Mouse (Mus musculus): ENCODE measurements around the gene Map1s.

DNA sequence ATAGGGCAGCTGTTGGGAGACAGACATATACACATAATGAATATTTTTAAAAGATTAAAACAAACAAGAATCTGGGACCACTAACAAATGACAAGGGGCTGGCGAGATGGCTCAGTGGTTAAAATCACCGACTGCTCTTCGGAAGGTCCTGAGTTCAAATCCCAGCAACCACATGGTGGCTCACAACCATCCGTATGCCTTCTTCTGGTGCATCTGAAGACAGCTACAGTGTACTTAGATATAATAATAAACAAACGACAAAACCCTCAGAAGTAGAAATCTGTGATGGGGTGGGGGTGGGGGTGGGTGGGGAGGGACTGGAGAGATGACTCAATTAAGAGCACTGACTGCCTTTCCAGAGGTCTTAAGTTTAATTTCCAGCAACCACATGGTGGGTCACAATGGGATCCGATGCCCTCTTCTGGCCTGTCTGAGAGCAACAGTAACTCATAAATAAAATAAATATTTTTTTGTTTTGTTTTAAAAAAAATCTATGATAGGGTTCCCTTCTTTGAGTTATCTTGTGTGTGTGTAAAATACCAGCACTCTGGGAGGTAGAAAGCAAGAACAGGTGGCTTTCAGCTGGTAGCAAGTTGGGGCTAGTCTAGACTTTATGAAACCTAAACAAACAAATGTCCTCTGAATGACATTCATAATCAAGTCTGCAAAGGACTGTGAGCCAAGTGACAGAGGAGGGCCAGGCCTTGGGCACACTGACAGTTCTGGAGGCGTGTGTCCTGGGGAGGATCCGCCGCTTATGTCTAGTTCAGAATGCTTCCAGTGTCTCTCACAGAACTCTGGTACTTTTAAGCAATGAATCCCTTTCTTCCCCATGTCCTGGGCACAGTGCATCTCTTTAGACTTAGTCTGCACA lies 14.6 kb downstream of the Map1s start:
- no peak for TF ChIP-seq POLR2A (IDR thresholded peaks at IDR 0.05; ENCODE audit: low read depth, low read length)
- TF ChIP-seq CTCF (conservative IDR thresholded peaks at IDR 0.05; ENCODE audit: insufficient read depth, insufficient read length, low read depth, low read length), result no peak

All from kidney, adult 2 months (tissue).